Mouse (Mus musculus) bone marrow, adult 2 months (tissue): ENCODE measurements around the gene Gm266.

Experiments
- CTCF ChIP-seq: fragments of 200-500 bp; IDR thresholded peaks from 2 replicates; pipeline ENCODE4 v1.5.1; 2011; ENCODE audit warnings: low read length, control low read depth; ENCODE audit not compliant: control insufficient read depth, insufficient read depth
- POLR2A ChIP-seq: fragments of 200-500 bp; IDR thresholded peaks from 2 replicates; pipeline ENCODE4 v1.6.1; 2011; ENCODE audit warnings: low read depth, mild to moderate bottlenecking, control low read depth, low read length, borderline replicate concordance; ENCODE audit not compliant: control insufficient read depth

GRCm38 (mm10) chr12:111478924-111479323 lies 6.7 kb downstream of the Gm266 start:
- no peak for TF ChIP-seq POLR2A
- no peak for TF ChIP-seq CTCF
